Mouse (Mus musculus): Measurements from ENCODE around the gene Gemin2. TPM values are rescaled to one million over a fixed set of nuclear protein-coding genes. Genes with fewer than 3 reads are reported as not detected.
A peak's percentile ranks its signal among the peaks of the same experiment; 100 is the strongest.
"Not testable (repeated sequence)": the region's sequence is repeated elsewhere in the genome, so short reads cannot be mapped to it uniquely, and the experiment has no call there.

Gemin2 gene
- polyA plus RNA-seq, 1 experiment: 3.0 TPM

GRCm38 (mm10) chr12:59055196-59055850 lies 42.1 kb downstream of the Gemin2 start:
- H3K27me3 ChIP-seq (ENCODE audit: control insufficient read depth, insufficient read depth, low read length): no peaks in the 10 kb centered on the region
- no peak overlapping the region for H3K27ac ChIP-seq (ENCODE audit: insufficient read depth, low read length)
- H3K36me3 ChIP-seq (ENCODE audit: control insufficient read depth, insufficient read depth, low read length): no peaks in the 10 kb centered on the region; the same call in 1 of the 2 replicates
- peaks cover 17% of the 10 kb centered on the region for H3K4me1 ChIP-seq (ENCODE audit: control insufficient read depth, insufficient read depth, insufficient read length)
- 44% methylated on average over 4 of the region's 4 CpGs for WGBS
- no peak for TF ChIP-seq POLR2A (IDR thresholded peaks at IDR 0.05; ENCODE audit: low read depth, low read length)
- TF ChIP-seq CTCF (IDR thresholded peaks at IDR 0.05; ENCODE audit: extremely low read depth, insufficient read depth, insufficient read length, insufficient replicate concordance): no peak
- no peak for DNase-seq (ENCODE audit: low read depth in 1 of 2, low spot score in 2 of 2)
- no peak overlapping the region for H3K4me3 ChIP-seq (ENCODE audit: extremely low read depth, insufficient read depth, insufficient read length)

- 98% methylated on average over 11 of the region's 11 CpGs for WGBS
- Histone ChIP-seq H3K27ac (ENCODE audit: insufficient read depth, low read length) (no peak overlapping the region), H3K36me3 (ENCODE audit: control insufficient read depth, insufficient read depth, low read length) (no peaks in the 10 kb centered on the region; the same call in 1 of the 2 replicates), H3K27me3 (ENCODE audit: control insufficient read depth, insufficient read depth, low read length) (no peaks in the 10 kb centered on the region), H3K4me1 (ENCODE audit: control insufficient read depth, insufficient read depth, insufficient read length) (peaks cover 17% of the 10 kb centered on the region), H3K4me3 (ENCODE audit: extremely low read depth, insufficient read depth, insufficient read length) (no peak overlapping the region)
- TF ChIP-seq CTCF (IDR thresholded peaks at IDR 0.05; ENCODE audit: extremely low read depth, insufficient read depth, insufficient read length, insufficient replicate concordance) (no peak), POLR2A (IDR thresholded peaks at IDR 0.05; ENCODE audit: low read depth, low read length) (no peak)
- DNase-seq (ENCODE audit: low read depth in 1 of 2, low spot score in 2 of 2): no peak
Observed at GRCm38 (mm10) chr12:59056222-59056621, 43.0 kb downstream of the Gemin2 start.

GRCm38 (mm10) chr12:59058242-59058641 lies 45.0 kb downstream of the Gemin2 start:
- WGBS: 72% methylated on average over 5 of the region's 5 CpGs
- not testable (repeated sequence) for H3K36me3 ChIP-seq (ENCODE audit: control insufficient read depth, insufficient read depth, low read length); H3K27ac ChIP-seq (ENCODE audit: insufficient read depth, low read length); DNase-seq (ENCODE audit: low read depth in 1 of 2, low spot score in 2 of 2); H3K27me3 ChIP-seq (ENCODE audit: control insufficient read depth, insufficient read depth, low read length); H3K4me3 ChIP-seq (ENCODE audit: extremely low read depth, insufficient read depth, insufficient read length)
- peaks cover 19% of the 10 kb centered on the region for H3K4me1 ChIP-seq (ENCODE audit: control insufficient read depth, insufficient read depth, insufficient read length)

DNA sequence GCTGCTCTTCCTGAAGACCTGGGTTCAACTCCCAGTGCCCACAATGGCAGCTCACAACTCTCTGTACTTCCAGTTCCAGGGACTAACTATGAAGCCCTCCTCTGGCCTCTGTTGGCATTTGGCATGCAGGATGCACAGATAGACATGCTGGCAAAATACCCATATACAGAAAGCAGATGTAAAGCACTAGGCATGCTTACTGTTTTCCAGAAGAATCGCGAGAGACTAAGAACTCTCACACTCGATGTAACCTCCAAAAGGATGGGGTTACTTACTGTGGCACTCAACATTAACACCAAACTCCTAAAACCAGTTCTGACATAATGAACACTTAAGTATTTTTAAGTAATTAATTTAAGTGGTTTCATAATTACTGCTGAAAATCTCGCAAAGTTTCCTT lies 47.1 kb downstream of the Gemin2 start:
- 35% methylated on average over 4 of the region's 4 CpGs for WGBS
- peak overlapping the region; percentile 72 for H3K4me3 ChIP-seq (ENCODE audit: extremely low read depth, insufficient read depth, insufficient read length)
- peaks cover 14% of the 10 kb centered on the region for H3K4me1 ChIP-seq (ENCODE audit: control insufficient read depth, insufficient read depth, insufficient read length)
- no peaks in the 10 kb centered on the region for H3K36me3 ChIP-seq (ENCODE audit: control insufficient read depth, insufficient read depth, low read length)
- H3K27ac ChIP-seq (ENCODE audit: insufficient read depth, low read length): no peak overlapping the region
- TF ChIP-seq CTCF (IDR thresholded peaks at IDR 0.05; ENCODE audit: extremely low read depth, insufficient read depth, insufficient read length, insufficient replicate concordance) (no peak), POLR2A (IDR thresholded peaks at IDR 0.05; ENCODE audit: low read depth, low read length) (no peak)
- DNase-seq (ENCODE audit: low read depth in 1 of 2, low spot score in 2 of 2): no peak
- H3K27me3 ChIP-seq (ENCODE audit: control insufficient read depth, insufficient read depth, low read length): no peaks in the 10 kb centered on the region

DNA sequence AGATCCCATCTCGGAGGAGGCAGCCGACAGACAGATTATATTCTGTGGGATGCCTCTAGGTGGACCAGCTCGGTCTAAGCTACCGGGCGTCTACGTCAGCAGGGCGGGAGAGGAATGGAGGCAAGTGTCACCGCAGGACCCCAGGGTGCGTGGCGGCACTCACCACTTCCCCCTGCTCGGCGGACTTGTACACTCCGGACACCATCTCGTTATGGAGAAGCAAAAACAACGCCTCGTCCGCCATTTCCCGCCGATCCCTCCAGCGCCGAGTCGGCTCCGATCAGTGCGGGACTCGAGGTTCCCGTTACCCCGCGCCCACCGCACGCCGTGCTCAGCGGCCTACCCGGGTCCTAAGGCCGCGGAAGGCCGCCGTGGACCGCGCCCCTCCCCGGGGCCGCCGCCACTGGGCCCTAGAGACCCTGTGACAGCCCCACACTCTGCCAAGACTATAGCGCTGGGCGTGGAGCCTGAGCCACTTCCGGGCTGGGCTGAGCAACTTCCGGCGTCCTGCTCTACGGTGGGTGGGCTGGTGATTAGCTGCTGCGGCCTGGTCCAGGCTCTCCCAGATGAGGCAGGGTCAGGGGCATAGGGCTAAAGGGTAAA lies 47.9 kb downstream of the Gemin2 start, which contains the start of gene Trappc6b:
Gene Trappc6b (minus strand): TSS at position 480 of the 603 bp plus-strand sequence.
- H3K36me3 ChIP-seq (ENCODE audit: control insufficient read depth, insufficient read depth, low read length): no peaks in the 10 kb centered on the region
- peak within 1 kb of the TSS; percentile 72 for H3K4me3 ChIP-seq (ENCODE audit: extremely low read depth, insufficient read depth, insufficient read length)
- peak within 1 kb of the TSS; percentile 94 for H3K27ac ChIP-seq (ENCODE audit: insufficient read depth, low read length)
- DNase-seq (ENCODE audit: low read depth in 1 of 2, low spot score in 2 of 2): peak; percentile 41 to 72
- 1% methylated on average over 49 of the region's 49 CpGs for WGBS
- no peak; the same call in 1 of the 2 replicates for TF ChIP-seq CTCF (IDR thresholded peaks at IDR 0.05; ENCODE audit: extremely low read depth, insufficient read depth, insufficient read length, insufficient replicate concordance)
- TF ChIP-seq POLR2A (IDR thresholded peaks at IDR 0.05; ENCODE audit: low read depth, low read length): peak; percentile 73
- H3K4me1 ChIP-seq (ENCODE audit: control insufficient read depth, insufficient read depth, insufficient read length): peaks cover 12% of the 10 kb centered on the region
- no peaks in the 10 kb centered on the region for H3K27me3 ChIP-seq (ENCODE audit: control insufficient read depth, insufficient read depth, low read length)

- no peak for TF ChIP-seq CTCF (IDR thresholded peaks at IDR 0.05; ENCODE audit: extremely low read depth, insufficient read depth, insufficient read length, insufficient replicate concordance)
- no peak for TF ChIP-seq POLR2A (IDR thresholded peaks at IDR 0.05; ENCODE audit: low read depth, low read length)
- Histone ChIP-seq H3K4me1 (ENCODE audit: control insufficient read depth, insufficient read depth, insufficient read length) (peaks cover 5% of the 10 kb centered on the region; the same call in 1 of the 2 replicates), H3K27me3 (ENCODE audit: control insufficient read depth, insufficient read depth, low read length) (no peaks in the 10 kb centered on the region), H3K27ac (ENCODE audit: insufficient read depth, low read length) (no peak overlapping the region), H3K4me3 (ENCODE audit: extremely low read depth, insufficient read depth, insufficient read length) (no peak overlapping the region), H3K36me3 (ENCODE audit: control insufficient read depth, insufficient read depth, low read length) (peaks cover 15% of the 10 kb centered on the region)
- no peak for DNase-seq (ENCODE audit: low read depth in 1 of 2, low spot score in 2 of 2)
- 94% methylated on average over 8 of the region's 8 CpGs for WGBS
Observed at GRCm38 (mm10) chr12:59064837-59065236, 51.6 kb downstream of the Gemin2 start.

DNA sequence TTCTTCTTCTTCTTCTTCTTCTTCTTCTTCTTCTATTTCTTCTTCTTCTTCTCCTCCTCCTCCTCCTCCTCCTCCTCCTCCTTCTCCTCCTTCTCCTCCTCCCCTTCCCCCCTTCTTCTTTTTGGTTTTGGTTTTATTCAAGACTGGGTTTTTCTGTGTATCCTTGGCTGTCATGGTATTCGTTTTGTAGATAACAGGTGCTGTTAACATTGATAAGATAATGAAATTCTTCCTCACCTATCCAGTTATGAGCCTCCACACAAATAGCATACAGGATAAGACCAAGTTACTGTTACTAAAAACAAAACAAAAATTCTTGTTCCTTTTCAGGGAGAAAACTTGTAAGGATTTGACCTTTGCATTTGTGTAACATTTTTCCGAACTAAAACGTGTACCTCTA lies 52.6 kb downstream of the Gemin2 start:
- TF ChIP-seq POLR2A (IDR thresholded peaks at IDR 0.05; ENCODE audit: low read depth, low read length) (no peak), CTCF (IDR thresholded peaks at IDR 0.05; ENCODE audit: extremely low read depth, insufficient read depth, insufficient read length, insufficient replicate concordance) (no peak)
- Histone ChIP-seq H3K27me3 (ENCODE audit: control insufficient read depth, insufficient read depth, low read length) (no peaks in the 10 kb centered on the region), H3K27ac (ENCODE audit: insufficient read depth, low read length) (no peak overlapping the region), H3K4me1 (ENCODE audit: control insufficient read depth, insufficient read depth, insufficient read length) (peaks cover 2% of the 10 kb centered on the region; the same call in 1 of the 2 replicates), H3K36me3 (ENCODE audit: control insufficient read depth, insufficient read depth, low read length) (peaks cover 18% of the 10 kb centered on the region), H3K4me3 (ENCODE audit: extremely low read depth, insufficient read depth, insufficient read length) (no peak overlapping the region)
- DNase-seq (ENCODE audit: low read depth in 1 of 2, low spot score in 2 of 2): no peak
- 75% methylated on average over 3 of the region's 3 CpGs for WGBS
